In the genomic region with DNA sequence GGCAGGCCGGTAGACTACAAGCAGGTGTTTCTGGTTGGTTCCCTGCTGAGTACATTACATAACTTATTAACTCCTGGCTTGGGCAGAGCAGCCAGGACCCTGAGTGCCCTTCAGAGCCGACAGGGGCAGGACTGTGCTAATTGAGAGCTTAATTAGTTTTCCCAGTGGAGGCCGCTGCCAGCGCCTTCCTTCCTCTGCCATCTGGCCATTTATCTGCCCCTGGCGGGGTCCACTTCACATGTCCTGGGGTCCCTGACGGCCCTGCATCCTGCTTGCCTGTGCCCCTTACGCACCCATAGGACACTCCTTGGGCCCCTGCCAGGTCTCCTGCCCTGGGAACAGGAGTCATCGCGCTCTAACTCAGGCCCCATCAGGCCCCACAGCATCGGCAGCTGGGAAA, we compare ENCODE assay signal across 14 mouse cellular contexts.
A peak's percentile ranks its signal among the peaks of the same experiment; 100 is the strongest.
DNase-seq lines count a peak whose midpoint lies in the region; ATAC-seq and TF ChIP-seq lines count a peak whose summit lies in the region.
"Had no signal": no experiment of that assay in that cellular context is flagged by ENCODE, and none has a peak within 500 bp of the region (broad histone marks: within the 10 kb centered on the region; RNA-seq: fewer than 3 reads in every experiment).

No protein-coding gene starts in this region.

- H3K4me2 ChIP-seq in midbrain, postnatal 0 days (ENCODE audit: low read depth, low read length, poor library complexity, severe bottlenecking): no peak overlapping the region
- H3K4me2 ChIP-seq in midbrain, embryonic 15.5 days: no peak overlapping the region
- no peak overlapping the region for H3K4me2 ChIP-seq in intestine, embryonic 16.5 days (ENCODE audit: low read depth, low read length)
- H3K4me2 ChIP-seq: embryonic facial prominence, embryonic 12.5 days; forebrain, embryonic 15.5 days; limb, embryonic 15.5 days had no signal

- H3K36me3 ChIP-seq in midbrain, postnatal 0 days (ENCODE audit: insufficient read depth, low read length): no peaks in the 10 kb centered on the region
- no peaks in the 10 kb centered on the region for H3K36me3 ChIP-seq in midbrain, embryonic 15.5 days (replicated peaks)
- no peaks in the 10 kb centered on the region for H3K36me3 ChIP-seq in intestine, embryonic 16.5 days (ENCODE audit: control insufficient read depth, insufficient read depth, low read length)
- H3K36me3 ChIP-seq: embryonic facial prominence, embryonic 12.5 days; forebrain, embryonic 15.5 days; limb, embryonic 15.5 days had no signal

- 85% methylated on average over 10 of the region's 10 CpGs for WGBS in midbrain, postnatal 0 days
- WGBS in midbrain, embryonic 15.5 days: 78% methylated on average over 10 of the region's 10 CpGs
- WGBS in intestine, embryonic 16.5 days: 90% methylated on average over 10 of the region's 10 CpGs

- DNase-seq in midbrain, postnatal 0 days (ENCODE audit: low spot score): peak; percentile 34
- DNase-seq in cerebellum, adult 11 months: peak; percentile 44
- peak; percentile 80 to 86 for DNase-seq in cerebellum, postnatal 10 days
- peak; percentile 73 to 92 for DNase-seq in kidney, postnatal 25 days
- no peak for DNase-seq in heart, postnatal 14 days
- DNase-seq: heart, adult 18-20 months; heart, postnatal 36 days; midbrain, embryonic 14.5 days; thymus, postnatal 25 days had no signal

- no peak overlapping the region for H3K27ac ChIP-seq in midbrain, postnatal 0 days (ENCODE audit: low read depth, low read length)
- H3K27ac ChIP-seq in midbrain, embryonic 15.5 days: no peak overlapping the region
- H3K27ac ChIP-seq in intestine, embryonic 16.5 days (ENCODE audit: low read length): no peak overlapping the region
- H3K27ac ChIP-seq: embryonic facial prominence, embryonic 12.5 days; forebrain, embryonic 15.5 days; limb, embryonic 15.5 days had no signal

- no peak for TF ChIP-seq CTCF in midbrain, postnatal 0 days (IDR thresholded peaks at IDR 0.05)

- 0 out of 2 replicates have a peak, but pooled peaks cover 2% of the 10 kb centered on the region for H3K9me3 ChIP-seq in midbrain, postnatal 0 days (ENCODE audit: low read length)
- H3K9me3 ChIP-seq in midbrain, embryonic 15.5 days: no peaks in the 10 kb centered on the region
- peaks cover 4% of the 10 kb centered on the region for H3K9me3 ChIP-seq in intestine, embryonic 16.5 days (ENCODE audit: control insufficient read depth, low read length)

- ATAC-seq in midbrain, postnatal 0 days (ENCODE audit: low FRiP score): no peak
- no peak for ATAC-seq in midbrain, embryonic 15.5 days (replicated peaks)
- ATAC-seq in intestine, embryonic 16.5 days: no peak
- ATAC-seq: forebrain, embryonic 15.5 days had no signal

- no peak overlapping the region for H3K9ac ChIP-seq in midbrain, postnatal 0 days (replicated peaks; ENCODE audit: low read length, poor library complexity, severe bottlenecking)
- H3K9ac ChIP-seq in midbrain, embryonic 15.5 days: no peak overlapping the region
- H3K9ac ChIP-seq in intestine, embryonic 16.5 days (ENCODE audit: low read depth, low read length): no peak overlapping the region
- H3K9ac ChIP-seq: embryonic facial prominence, embryonic 12.5 days; forebrain, embryonic 15.5 days; limb, embryonic 15.5 days had no signal

- no peak overlapping the region for H3K4me3 ChIP-seq in midbrain, postnatal 0 days (ENCODE audit: low read depth, low read length)
- H3K4me3 ChIP-seq in midbrain, embryonic 15.5 days: no peak overlapping the region
- no peak overlapping the region for H3K4me3 ChIP-seq in intestine, embryonic 16.5 days (ENCODE audit: low read length)
- H3K4me3 ChIP-seq: embryonic facial prominence, embryonic 12.5 days; forebrain, embryonic 15.5 days; limb, embryonic 15.5 days had no signal

- no peaks in the 10 kb centered on the region for H3K4me1 ChIP-seq in midbrain, postnatal 0 days (ENCODE audit: insufficient read depth, low read length)
- no peaks in the 10 kb centered on the region for H3K4me1 ChIP-seq in midbrain, embryonic 15.5 days
- H3K4me1 ChIP-seq in intestine, embryonic 16.5 days (ENCODE audit: control insufficient read depth, insufficient read depth, low read length): no peaks in the 10 kb centered on the region
- H3K4me1 ChIP-seq: embryonic facial prominence, embryonic 12.5 days; forebrain, embryonic 15.5 days; limb, embryonic 15.5 days had no signal

- no peaks in the 10 kb centered on the region for H3K27me3 ChIP-seq in midbrain, postnatal 0 days (ENCODE audit: insufficient read depth, low read length)
- no peaks in the 10 kb centered on the region for H3K27me3 ChIP-seq in midbrain, embryonic 15.5 days (replicated peaks)
- H3K27me3 ChIP-seq in intestine, embryonic 16.5 days (replicated peaks; ENCODE audit: control insufficient read depth, insufficient read depth, low read length): no peaks in the 10 kb centered on the region
- H3K27me3 ChIP-seq: embryonic facial prominence, embryonic 12.5 days; forebrain, embryonic 15.5 days; limb, embryonic 15.5 days had no signal

- intact Hi-C loops in heart, postnatal 14 days (cut with DNase I): no loop called here

Comparison
In these comparisons a context has a peak if more than half of its experiments do, and no peak if none do; other contexts are left out.
1. DNase-seq: peak in midbrain, postnatal 0 days (single experiment), cerebellum, adult 11 months (single experiment), cerebellum, postnatal 10 days (2 of 2) and kidney, postnatal 25 days (2 of 2); none in heart, postnatal 14 days (0 of 2).